Mouse (Mus musculus) right cerebral cortex, adult 18-20 months (tissue): ENCODE data around the gene Sfrp5.
A peak's percentile ranks its signal among the peaks of the same experiment; 100 is the strongest.

Experiments used
- DNase-seq: peaks from one replicate; pipeline ENCODE4 v3.0.0; 2022; ENCODE audit warnings: mixed read lengths

Gene Sfrp5

DNA sequence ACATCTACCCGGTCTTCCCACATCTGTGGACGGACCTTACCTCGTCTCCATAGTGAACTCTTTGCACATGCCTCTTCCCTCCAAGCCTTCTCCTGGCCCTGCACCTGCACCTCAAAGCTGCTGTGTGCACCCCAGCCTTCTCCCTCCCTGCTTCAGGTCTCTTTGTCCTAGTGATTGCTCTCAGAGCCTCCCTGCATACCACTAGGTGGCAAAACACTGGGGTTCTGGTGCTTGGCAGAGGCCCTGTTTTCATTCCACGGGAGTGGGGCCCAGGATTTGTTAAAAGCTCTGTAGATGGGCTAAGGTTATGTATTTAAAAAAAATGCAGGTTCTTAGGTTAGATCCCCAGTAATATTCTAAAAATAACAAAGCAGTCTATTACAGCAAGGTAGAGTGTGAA lies 5.0 kb downstream of the Sfrp5 start:
- no peak for DNase-seq

DNA sequence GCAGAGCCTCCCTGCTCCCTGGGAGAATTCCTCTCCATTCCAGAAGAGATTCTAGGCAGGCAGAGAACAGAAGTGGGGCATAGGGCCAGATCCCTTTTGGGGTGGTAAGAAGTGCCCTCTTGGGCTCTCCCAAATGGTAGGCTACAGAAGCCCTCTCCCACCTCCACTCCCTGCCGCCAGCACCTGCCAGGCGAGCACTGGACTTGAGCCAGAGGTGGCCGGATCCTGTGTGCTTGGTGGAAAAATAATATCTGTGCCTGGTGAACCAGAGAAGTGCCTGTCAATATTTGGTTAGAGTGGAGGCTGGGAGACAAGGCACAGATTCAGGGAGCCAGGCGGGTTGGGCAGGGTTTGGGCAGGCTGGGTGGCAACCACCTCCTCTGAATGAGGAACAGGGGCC lies 5.7 kb downstream of the Sfrp5 start:
- DNase-seq, result no peak

- DNase-seq, result no peak
These were observed 8.7 kb downstream of the Sfrp5 start for GRCm38 (mm10) chr19:42193311-42193710.

- DNase-seq, result no peak
These were observed 11.6 kb downstream of the Sfrp5 start for GRCm38 (mm10) chr19:42190494-42190893.

GRCm38 (mm10) chr19:42189735-42190134 lies 12.3 kb downstream of the Sfrp5 start:
- DNase-seq, result no peak

DNA sequence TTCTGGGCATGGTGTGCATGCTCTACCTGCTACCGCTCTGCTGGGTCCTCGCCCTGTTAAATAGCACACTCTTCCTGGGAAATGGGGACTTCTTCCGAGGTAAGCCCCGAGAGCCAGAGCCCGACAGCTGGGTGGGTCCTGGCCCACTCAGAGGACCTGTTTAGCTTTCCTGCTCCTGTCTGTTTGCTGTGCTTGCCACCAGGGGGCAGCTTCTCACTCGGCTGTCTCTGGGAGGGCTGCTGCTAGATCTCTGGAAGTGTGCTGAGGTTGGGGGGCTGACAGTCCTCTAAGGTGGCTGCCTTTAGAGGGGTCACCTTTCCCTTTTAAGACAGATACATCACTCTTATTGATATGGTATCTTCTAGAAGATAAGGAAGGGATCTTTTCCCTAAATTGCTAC lies 19.4 kb downstream of the Sfrp5 start:
- no peak for DNase-seq

DNA sequence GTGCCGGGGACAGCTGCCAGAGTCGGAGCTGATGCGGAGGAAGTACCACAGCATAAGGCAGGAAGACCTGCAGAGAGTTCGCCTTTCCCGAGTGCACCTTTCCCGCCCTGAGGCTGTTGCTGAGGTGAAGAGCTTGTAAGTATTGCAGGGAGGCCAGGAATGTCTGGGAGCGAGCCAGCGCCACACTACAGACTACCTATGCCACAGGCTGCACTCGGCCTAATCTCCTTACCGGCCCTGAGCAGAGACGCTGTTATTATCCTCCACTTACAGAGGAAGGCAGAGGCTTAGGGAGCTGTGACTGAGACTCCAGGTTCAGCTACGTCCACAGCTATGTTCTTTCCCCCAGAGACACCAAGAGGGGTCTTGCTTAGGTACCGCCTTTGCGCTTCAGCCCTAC lies 22.7 kb downstream of the Sfrp5 start:
- DNase-seq, result no peak

- no peak for DNase-seq
These were observed 24.6 kb downstream of the Sfrp5 start for GRCm38 (mm10) chr19:42177461-42177860.

DNA sequence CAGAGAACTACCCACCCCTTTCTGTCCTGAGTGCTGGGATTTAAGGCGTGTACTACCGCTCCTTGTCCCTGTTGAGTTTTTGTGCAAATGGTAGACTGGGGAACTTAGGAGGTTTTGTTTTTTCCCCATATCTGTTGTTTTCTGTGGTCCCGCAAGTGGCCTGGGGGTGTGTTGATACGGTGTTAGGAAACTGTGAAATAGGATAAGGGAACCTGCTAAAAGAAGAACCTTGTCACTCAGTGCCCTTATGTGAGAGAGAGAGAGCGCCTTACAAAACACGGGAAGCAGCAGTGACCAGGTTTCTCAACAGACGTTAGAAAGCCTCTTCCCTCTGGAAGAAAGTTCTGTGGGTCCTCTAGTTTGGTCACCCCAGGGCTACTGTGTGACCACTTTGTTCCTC lies 25.2 kb downstream of the Sfrp5 start:
- DNase-seq, result no peak

- peak; percentile 95 for DNase-seq
These were observed 31.8 kb downstream of the Sfrp5 start for GRCm38 (mm10) chr19:42170025-42170969.

GRCm38 (mm10) chr19:42169322-42169975 lies 32.6 kb downstream of the Sfrp5 start:
- DNase-seq, result no peak

DNA sequence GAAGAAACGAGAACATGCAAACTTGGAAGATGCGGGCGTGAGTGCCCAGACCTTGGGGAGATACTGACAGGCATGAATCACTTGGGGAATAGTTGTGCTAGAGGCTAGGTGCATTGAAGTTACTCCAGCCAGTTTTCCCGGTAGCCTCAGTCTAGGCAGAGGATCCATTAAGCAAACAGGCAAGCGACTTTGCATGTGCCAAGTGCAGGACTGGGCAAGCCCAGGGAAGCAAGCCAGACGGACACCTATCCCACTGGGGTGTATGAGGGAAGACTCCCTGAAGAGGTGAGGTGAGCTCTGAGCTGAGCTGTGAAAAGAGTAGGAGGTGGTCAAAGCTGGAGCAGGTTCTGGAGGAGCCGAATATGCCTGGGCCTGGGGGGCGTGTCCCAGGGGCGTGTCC lies 34.6 kb downstream of the Sfrp5 start:
- no peak for DNase-seq

DNA sequence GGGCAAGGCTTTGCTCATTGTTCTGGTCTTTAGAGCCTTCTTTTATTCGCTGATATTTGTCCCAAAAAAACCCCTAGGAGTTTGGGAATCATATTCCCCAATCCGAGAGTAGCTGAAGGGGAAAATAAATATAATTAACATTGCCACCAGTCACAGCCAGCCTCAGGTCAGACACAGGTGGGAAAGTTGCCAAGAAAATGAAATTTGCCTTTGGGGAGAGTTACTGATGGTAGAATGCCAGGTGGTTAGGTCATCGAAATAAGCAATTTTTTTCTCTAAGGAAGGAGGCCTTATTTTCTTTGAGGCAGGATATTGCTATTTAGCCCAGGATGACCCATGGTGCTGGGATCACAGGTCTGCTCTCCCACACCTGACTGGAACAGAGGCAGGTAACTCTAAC lies 35.3 kb downstream of the Sfrp5 start:
- no peak for DNase-seq

GRCm38 (mm10) chr19:42166130-42166529 lies 35.9 kb downstream of the Sfrp5 start:
- peak; percentile 81 for DNase-seq

- no peak for DNase-seq
These were observed 37.9 kb downstream of the Sfrp5 start for GRCm38 (mm10) chr19:42164188-42164587.

- no peak for DNase-seq
These were observed 38.3 kb downstream of the Sfrp5 start, which contains the start of gene Zfyve27 for GRCm38 (mm10) chr19:42163764-42164163. TSS of gene Zfyve27 (plus strand) at chr19:42163951.

DNA sequence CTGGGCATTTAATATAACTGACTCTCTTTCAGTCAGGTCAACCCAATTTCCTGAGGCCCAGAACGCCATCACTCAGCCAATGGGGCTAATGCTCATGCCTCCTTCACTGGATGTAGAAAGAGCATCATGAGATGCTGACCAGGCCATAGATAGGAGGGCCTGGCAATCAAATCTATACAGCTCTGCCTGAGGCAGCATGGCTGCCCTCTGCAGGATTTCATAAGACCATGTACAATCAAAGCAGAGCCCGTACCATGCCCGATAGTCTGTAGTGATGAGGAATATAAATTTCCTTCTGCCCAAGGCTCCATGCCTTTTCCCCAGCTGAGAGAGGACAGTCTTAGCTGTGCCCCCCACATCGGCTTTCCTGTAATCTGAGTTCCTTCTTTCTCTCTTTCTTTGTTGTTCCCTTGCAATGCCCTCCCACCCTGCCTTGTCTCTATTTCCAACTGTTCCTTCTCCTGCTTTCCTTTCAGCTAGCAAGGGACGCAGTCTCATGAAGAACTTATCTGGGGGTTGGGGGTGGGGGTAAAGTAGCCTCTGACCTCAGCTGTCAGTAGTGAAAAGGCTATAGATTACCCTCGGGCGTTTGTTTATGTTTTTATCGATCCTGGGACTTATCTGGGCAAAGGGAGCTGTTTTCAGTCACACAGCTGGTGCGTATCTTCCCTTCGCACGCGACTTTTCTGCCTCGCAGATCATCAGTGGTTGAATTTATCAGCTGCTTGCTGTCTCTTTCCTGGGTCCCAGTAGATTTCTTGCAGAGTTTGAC lies 43.6 kb downstream of the Sfrp5 start:
- DNase-seq, result no peak

GRCm38 (mm10) chr19:42157493-42158237 lies 44.4 kb downstream of the Sfrp5 start:
- no peak for DNase-seq

DNA sequence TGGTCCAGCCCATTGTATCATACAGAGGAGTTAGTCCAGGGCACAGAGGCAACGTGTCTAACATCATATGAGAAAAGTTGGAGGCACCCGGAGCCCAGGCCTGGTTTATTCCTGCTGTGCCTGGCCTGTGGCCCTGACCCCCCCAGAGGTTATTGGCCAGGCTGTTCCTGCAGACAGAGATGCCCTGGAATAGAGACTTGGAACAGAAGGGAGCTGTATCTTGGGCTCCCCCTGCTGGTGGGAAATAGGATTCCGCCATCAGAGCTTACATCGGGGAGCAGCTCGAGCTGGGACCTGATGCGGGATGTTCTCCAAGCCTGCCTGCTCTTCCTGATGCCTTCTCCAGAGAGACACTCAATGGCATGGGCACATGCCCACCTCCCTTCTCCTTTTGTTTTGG lies 50.1 kb downstream of the Sfrp5 start:
- DNase-seq, result peak; percentile 88

DNA sequence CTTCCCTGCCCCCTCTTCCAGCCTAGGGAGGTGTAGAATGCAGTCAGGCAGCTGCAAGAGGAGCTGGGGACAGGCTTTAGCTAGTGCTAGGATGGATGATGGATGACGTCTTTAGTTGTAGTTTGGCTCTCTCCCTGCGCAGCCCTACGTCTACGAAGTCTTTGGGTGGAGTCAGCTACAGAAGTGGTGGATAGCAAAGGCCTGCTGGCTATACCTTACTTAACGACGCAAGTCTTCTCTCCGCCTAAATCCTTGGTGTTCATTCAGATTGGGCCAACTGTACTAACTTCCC lies 53.5 kb downstream of the Sfrp5 start:
- DNase-seq, result no peak
